Mouse (Mus musculus) heart, postnatal 0 days (tissue): ENCODE results near the gene Toporsl.

Experiments
- CTCF ChIP-seq: IDR thresholded peaks from 2 replicates; pipeline ENCODE4 v1.5.1; 2016; ENCODE audit warnings: antibody characterized with exemption, control low read depth, low read depth
- EP300 ChIP-seq: IDR thresholded peaks from 2 replicates; pipeline ENCODE4 v1.6.1; 2016; ENCODE audit warnings: antibody characterized with exemption, low read depth

DNA sequence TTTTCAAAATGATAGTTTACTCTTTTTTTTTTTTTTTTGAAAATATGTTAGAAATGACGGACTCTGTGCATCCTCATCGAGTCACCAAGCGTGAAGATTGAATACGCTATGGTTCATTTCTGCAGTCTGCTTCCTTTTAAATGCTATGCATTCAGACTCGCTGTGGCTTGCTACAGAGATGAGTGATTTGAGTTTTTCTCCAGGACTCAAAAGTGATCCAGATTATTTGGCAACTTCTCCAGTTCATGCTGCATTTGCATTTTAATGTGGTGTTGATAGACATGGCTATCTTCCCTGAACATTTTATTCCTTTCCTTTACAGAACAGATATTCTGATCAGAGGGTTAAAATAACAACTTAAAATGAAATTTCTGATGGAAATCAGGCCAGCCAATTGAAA, 65.2 kb downstream of the Toporsl start:
- TF ChIP-seq CTCF (no peak), EP300 (no peak)
